Mouse (Mus musculus): ENCODE data around the gene Olfr1389.
"Not testable (repeated sequence)": the region's sequence is repeated elsewhere in the genome, so short reads cannot be mapped to it uniquely, and the experiment has no call there.

Olfr1389 gene

GRCm38 (mm10) chr11:49422767-49423166, at the start of gene Olfr1389:
Gene Olfr1389 (plus strand): TSS chr11:49423067.
- DNase-seq (ENCODE audit: low spot score) = no peak

- DNase-seq (ENCODE audit: low spot score) = no peak
Observed at GRCm38 (mm10) chr11:49383133-49383532, 39.7 kb upstream of the Olfr1389 start.

- not testable (repeated sequence) for DNase-seq (ENCODE audit: low spot score)
Observed at GRCm38 (mm10) chr11:49386118-49386517, 36.7 kb upstream of the Olfr1389 start.

GRCm38 (mm10) chr11:49392707-49393106, 30.2 kb upstream of the Olfr1389 start:
- not testable (repeated sequence) for DNase-seq (ENCODE audit: low spot score)

GRCm38 (mm10) chr11:49406784-49407183, 16.1 kb upstream of the Olfr1389 start:
- DNase-seq (ENCODE audit: low spot score) = no peak

GRCm38 (mm10) chr11:49410540-49410939, 12.3 kb upstream of the Olfr1389 start:
- no peak for DNase-seq (ENCODE audit: low spot score)

GRCm38 (mm10) chr11:49425257-49425927, 2.5 kb downstream of the Olfr1389 start:
- no peak for DNase-seq (ENCODE audit: low spot score)

GRCm38 (mm10) chr11:49429641-49430040, 6.8 kb downstream of the Olfr1389 start:
- no peak for DNase-seq (ENCODE audit: low spot score)

GRCm38 (mm10) chr11:49436411-49436810, 13.5 kb downstream of the Olfr1389 start, which contains the start of gene Olfr1388:
Gene Olfr1388 (plus strand): TSS chr11:49436624.
- no peak for DNase-seq (ENCODE audit: low spot score)

- DNase-seq (ENCODE audit: low spot score) = no peak
Observed at GRCm38 (mm10) chr11:49455043-49455442, 32.2 kb downstream of the Olfr1389 start, which contains the start of gene Olfr1387. Gene Olfr1387 (plus strand): TSS chr11:49455343.

- DNase-seq (ENCODE audit: low spot score) = not testable (repeated sequence)
Observed at GRCm38 (mm10) chr11:49464746-49465145, 41.9 kb downstream of the Olfr1389 start, which contains the start of gene Olfr1386. Gene Olfr1386 (plus strand): TSS chr11:49465046.
